Mouse (Mus musculus): Measurements from ENCODE around the gene Tcta. TPM values are rescaled to one million over a fixed set of nuclear protein-coding genes. Genes with fewer than 3 reads are reported as not detected.
A peak's percentile ranks its signal among the peaks of the same experiment; 100 is the strongest.

The Tcta gene
- total and polyA plus RNA-seq, 2 experiments from 2014 or later: 42.1 to 46.1 TPM

DNA sequence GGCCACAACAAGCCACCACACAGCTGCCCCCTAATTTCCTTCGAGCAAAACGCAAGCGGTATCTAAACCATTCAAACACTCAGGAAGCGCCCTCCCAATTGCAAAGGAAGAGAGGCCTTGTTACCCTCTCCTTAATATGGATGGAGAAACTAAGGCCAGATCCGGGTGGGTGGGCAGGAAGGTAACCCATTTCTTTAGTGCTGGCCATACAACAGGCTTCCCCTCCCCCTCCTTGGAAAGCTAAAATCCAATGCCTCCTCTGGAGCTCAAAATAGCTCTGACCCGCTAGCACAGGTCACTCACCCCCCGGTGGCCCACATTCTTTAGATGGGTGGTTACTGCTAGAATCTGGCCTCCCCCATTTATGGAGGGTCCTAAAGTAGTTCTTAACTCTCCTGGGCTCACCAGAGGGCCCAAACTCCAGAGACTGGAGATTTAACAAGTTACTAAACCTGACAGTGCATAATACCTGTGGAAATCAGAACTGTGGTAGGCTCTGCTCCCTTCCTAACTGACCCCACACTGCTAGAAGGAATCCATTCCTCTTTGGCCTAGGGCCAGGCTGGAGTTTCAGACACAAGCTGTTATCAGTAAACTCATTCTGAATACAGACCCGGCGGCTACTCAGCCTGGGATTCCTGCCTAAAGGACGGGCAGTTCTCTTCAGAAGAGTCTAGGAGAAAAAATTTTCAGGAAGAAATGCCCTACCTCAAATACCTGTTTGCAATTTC is 41.6 kb downstream of the Tcta start:
- peak; percentile 70 for ATAC-seq (ENCODE audit: insufficient read depth, low read depth)
- Histone ChIP-seq H3K4me1 (ENCODE audit: control insufficient read depth, insufficient read depth) (peaks cover 31% of the 10 kb centered on the region), H3K4me3 (ENCODE audit: low read depth, low read length) (peak overlapping the region; percentile 87), H3K36me3 (replicated peaks; ENCODE audit: control insufficient read depth, insufficient read depth, low read length) (no peaks in the 10 kb centered on the region), H3K9ac (replicated peaks; ENCODE audit: low read depth, low read length) (peak overlapping the region; percentile 93), H3K9me3 (replicated peaks; ENCODE audit: control insufficient read depth, low read length) (no peaks in the 10 kb centered on the region), H3K27me3 (ENCODE audit: control insufficient read depth, insufficient read depth, low read length) (no peaks in the 10 kb centered on the region), H3K27ac (ENCODE audit: low read depth) (peak overlapping the region; percentile 100), H3K4me2 (ENCODE audit: low read depth, low read length) (peak overlapping the region; percentile 92)
- 2% methylated on average over 10 of the region's 10 CpGs for WGBS
- peak; percentile 78 for DNase-seq (ENCODE audit: low spot score)
- TF ChIP-seq CTCF (IDR thresholded peaks at IDR 0.05; ENCODE audit: low read depth) (no peak), EP300 (IDR thresholded peaks at IDR 0.05; ENCODE audit: low read depth) (peak; percentile 89)

DNA sequence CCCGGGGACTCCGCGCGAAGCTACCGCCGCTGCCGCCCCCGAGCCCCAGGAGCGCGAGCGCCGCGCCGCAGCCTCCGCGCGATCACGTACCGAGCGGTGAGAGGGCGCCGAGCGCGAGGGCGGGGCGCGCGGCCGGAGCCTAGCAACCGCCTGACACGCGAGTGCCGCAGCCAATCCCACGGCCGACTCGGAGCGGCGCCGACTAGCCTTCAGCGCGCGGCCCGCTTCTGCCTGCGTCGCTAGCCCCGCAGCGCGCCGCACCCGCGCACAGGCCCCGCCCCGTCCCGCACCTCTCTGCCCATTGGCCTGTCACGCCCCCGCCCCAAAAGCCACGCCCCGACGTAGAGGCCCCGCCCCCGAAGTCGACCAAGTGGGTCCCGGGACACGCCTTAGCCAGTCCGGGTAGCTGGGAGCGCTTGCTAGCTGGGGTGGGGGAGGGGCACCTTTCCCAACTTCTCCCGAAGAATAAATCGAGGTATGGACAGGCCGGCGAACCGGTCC is 42.2 kb downstream of the Tcta start, which contains the start of gene Dag1:
TSS of gene Dag1 (minus strand) at position 269 of the 501 bp plus-strand sequence.
- peak within 1 kb of the TSS; percentile 93 for H3K9ac ChIP-seq (replicated peaks; ENCODE audit: low read depth, low read length)
- H3K4me1 ChIP-seq (ENCODE audit: control insufficient read depth, insufficient read depth): peaks cover 34% of the 10 kb centered on the region
- H3K27ac ChIP-seq (ENCODE audit: low read depth): peak within 1 kb of the TSS; percentile 100
- no peak for TF ChIP-seq CTCF (IDR thresholded peaks at IDR 0.05; ENCODE audit: low read depth)
- TF ChIP-seq EP300 (IDR thresholded peaks at IDR 0.05; ENCODE audit: low read depth): no peak
- H3K4me3 ChIP-seq (ENCODE audit: low read depth, low read length): peak within 1 kb of the TSS; percentile 87
- no peaks in the 10 kb centered on the region for H3K27me3 ChIP-seq (ENCODE audit: control insufficient read depth, insufficient read depth, low read length)
- H3K36me3 ChIP-seq (replicated peaks; ENCODE audit: control insufficient read depth, insufficient read depth, low read length): no peaks in the 10 kb centered on the region
- H3K4me2 ChIP-seq (ENCODE audit: low read depth, low read length): peak within 1 kb of the TSS; percentile 92
- H3K9me3 ChIP-seq (replicated peaks; ENCODE audit: control insufficient read depth, low read length): no peaks in the 10 kb centered on the region
- DNase-seq (ENCODE audit: low spot score) (peak; percentile 93), ATAC-seq (ENCODE audit: insufficient read depth, low read depth) (peak; percentile 94)
- WGBS: under 1% methylated on average over 51 of the region's 71 CpGs

DNA sequence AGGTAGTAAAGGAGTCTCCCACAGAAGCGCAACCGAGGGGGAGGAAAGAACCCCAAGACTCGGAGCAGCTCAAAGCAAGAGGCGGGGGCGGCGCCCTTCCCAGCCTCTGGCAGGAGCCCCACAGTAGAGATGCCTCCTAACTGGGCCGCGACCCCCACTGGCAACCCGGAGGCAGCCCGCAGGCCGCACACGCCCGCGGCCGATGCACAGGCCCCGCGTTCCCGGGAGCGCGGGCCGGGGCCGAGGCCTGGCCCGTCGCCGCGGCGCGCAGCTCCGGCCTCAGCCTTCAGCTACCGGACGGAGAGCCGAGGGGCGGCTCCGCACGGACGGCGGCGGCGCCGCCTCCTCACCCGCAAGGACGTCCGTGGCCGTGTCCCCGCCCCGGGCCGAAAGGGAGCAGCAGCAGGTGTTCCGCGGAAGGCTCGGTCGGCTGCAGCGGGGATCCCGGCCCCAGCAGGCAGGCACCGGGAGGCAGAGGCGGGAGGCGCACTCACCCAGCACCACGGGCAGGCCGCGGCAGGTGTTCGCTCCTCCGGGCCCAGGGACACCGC is 42.8 kb downstream of the Tcta start:
- Histone ChIP-seq H3K36me3 (replicated peaks; ENCODE audit: control insufficient read depth, insufficient read depth, low read length) (no peaks in the 10 kb centered on the region), H3K4me1 (ENCODE audit: control insufficient read depth, insufficient read depth) (peaks cover 35% of the 10 kb centered on the region), H3K4me2 (ENCODE audit: low read depth, low read length) (peak overlapping the region; percentile 92), H3K27me3 (ENCODE audit: control insufficient read depth, insufficient read depth, low read length) (no peaks in the 10 kb centered on the region), H3K27ac (ENCODE audit: low read depth) (peak overlapping the region; percentile 100), H3K4me3 (ENCODE audit: low read depth, low read length) (peak overlapping the region; percentile 87), H3K9ac (replicated peaks; ENCODE audit: low read depth, low read length) (peak overlapping the region; percentile 93), H3K9me3 (replicated peaks; ENCODE audit: control insufficient read depth, low read length) (no peaks in the 10 kb centered on the region)
- DNase-seq (ENCODE audit: low spot score): no peak
- ATAC-seq (ENCODE audit: insufficient read depth, low read depth): peak; percentile 25
- TF ChIP-seq CTCF (IDR thresholded peaks at IDR 0.05; ENCODE audit: low read depth) (no peak), EP300 (IDR thresholded peaks at IDR 0.05; ENCODE audit: low read depth) (no peak)
- under 1% methylated on average over 57 of the region's 62 CpGs for WGBS

DNA sequence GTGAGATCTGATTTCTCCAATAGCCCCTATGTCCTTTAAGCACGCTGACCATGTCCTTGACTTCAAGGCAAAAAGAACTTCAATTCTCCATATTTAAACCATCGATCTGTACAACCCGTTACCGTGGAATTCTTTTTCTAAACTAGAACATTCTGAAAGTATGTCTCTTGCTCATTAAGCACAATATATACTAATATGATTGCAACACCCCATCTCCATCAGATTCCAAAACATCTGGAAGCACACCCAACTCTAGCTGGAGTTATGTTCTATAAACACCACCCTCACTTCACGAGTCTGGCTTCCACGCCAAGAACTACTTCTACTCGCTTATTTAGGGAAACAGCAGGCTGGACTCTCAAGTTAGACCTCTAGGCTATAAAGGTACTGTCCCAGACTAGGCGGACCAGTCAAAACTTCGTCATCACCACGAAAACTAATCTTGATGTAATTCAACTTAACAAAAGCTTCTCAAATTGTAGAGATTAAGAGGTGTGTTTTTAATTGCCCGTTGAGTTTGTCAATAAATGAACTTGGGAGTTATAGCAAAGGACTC is 43.4 kb downstream of the Tcta start:
- 18% methylated on average over 11 of the region's 11 CpGs for WGBS
- Histone ChIP-seq H3K27ac (ENCODE audit: low read depth) (peak overlapping the region; percentile 100), H3K36me3 (replicated peaks; ENCODE audit: control insufficient read depth, insufficient read depth, low read length) (no peaks in the 10 kb centered on the region; the same call in 1 of the 2 replicates), H3K4me3 (ENCODE audit: low read depth, low read length) (peak overlapping the region; percentile 87), H3K4me1 (ENCODE audit: control insufficient read depth, insufficient read depth) (peaks cover 29% of the 10 kb centered on the region), H3K27me3 (ENCODE audit: control insufficient read depth, insufficient read depth, low read length) (no peaks in the 10 kb centered on the region), H3K9me3 (replicated peaks; ENCODE audit: control insufficient read depth, low read length) (no peaks in the 10 kb centered on the region), H3K4me2 (ENCODE audit: low read depth, low read length) (peak overlapping the region; percentile 92), H3K9ac (replicated peaks; ENCODE audit: low read depth, low read length) (peak overlapping the region; percentile 93)
- ATAC-seq (ENCODE audit: insufficient read depth, low read depth) (no peak), DNase-seq (ENCODE audit: low spot score) (peak; percentile 52)
- TF ChIP-seq CTCF (IDR thresholded peaks at IDR 0.05; ENCODE audit: low read depth) (no peak), EP300 (IDR thresholded peaks at IDR 0.05; ENCODE audit: low read depth) (no peak)

DNA sequence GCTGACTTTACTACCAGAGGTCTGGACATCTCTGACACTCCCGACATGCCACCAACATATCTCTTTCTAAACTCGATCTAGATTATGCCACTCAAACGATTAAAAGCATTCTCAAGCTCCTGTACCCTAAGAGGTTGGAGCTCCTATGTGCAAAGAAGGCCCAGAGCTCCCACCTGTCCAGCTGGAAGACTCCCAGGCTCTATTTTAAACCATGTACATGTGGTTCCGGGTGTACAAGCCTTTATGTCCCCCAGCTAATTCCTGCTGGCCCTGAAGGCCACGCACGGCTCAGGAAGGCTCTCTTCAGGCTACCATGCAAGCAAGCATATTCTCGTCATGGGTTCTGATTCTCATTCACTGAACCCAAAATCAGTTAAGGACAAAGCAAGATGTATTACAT is 44.1 kb downstream of the Tcta start:
- WGBS: 26% methylated on average over 7 of the region's 7 CpGs
- Histone ChIP-seq H3K9me3 (replicated peaks; ENCODE audit: control insufficient read depth, low read length) (no peaks in the 10 kb centered on the region), H3K36me3 (replicated peaks; ENCODE audit: control insufficient read depth, insufficient read depth, low read length) (no peaks in the 10 kb centered on the region; the same call in 1 of the 2 replicates), H3K4me2 (ENCODE audit: low read depth, low read length) (peak overlapping the region; percentile 92), H3K4me3 (ENCODE audit: low read depth, low read length) (peak overlapping the region; percentile 87), H3K4me1 (ENCODE audit: control insufficient read depth, insufficient read depth) (peaks cover 25% of the 10 kb centered on the region), H3K9ac (replicated peaks; ENCODE audit: low read depth, low read length) (peak overlapping the region; percentile 93; the same call in 1 of the 2 replicates), H3K27me3 (ENCODE audit: control insufficient read depth, insufficient read depth, low read length) (no peaks in the 10 kb centered on the region), H3K27ac (ENCODE audit: low read depth) (peak overlapping the region; percentile 100)
- ATAC-seq (ENCODE audit: insufficient read depth, low read depth): no peak
- TF ChIP-seq EP300 (IDR thresholded peaks at IDR 0.05; ENCODE audit: low read depth) (no peak), CTCF (IDR thresholded peaks at IDR 0.05; ENCODE audit: low read depth) (no peak)
- DNase-seq (ENCODE audit: low spot score): no peak

Data from heart, postnatal 0 days (tissue).